Mouse (Mus musculus) ES-E14 (cell line): ENCODE data around the gene Sept9. TPM values are rescaled to one million over a fixed set of nuclear protein-coding genes. Genes with fewer than 3 reads are reported as not detected.
A peak's percentile ranks its signal among the peaks of the same experiment; 100 is the strongest.

ENCODE experiments used
- DNase-seq: peaks from one replicate; pipeline ENCODE4 v3.0.0-alpha.2; 2013; ENCODE audit warnings: low read depth, low spot score
- H3K27ac ChIP-seq: 2 replicates; pipeline ENCODE4 v1.5.1; 2012; ENCODE audit warnings: low read depth, mild to moderate bottlenecking, low read length, moderate library complexity, mixed read lengths; ENCODE audit not compliant: poor library complexity, insufficient read depth, severe bottlenecking
- H3K36me3 ChIP-seq: 2 replicates; pipeline ENCODE4 v1.6.1; 2012; ENCODE audit warnings: mild to moderate bottlenecking, low read length, moderate library complexity, mixed read lengths; ENCODE audit not compliant: control insufficient read depth, poor library complexity, insufficient read depth, severe bottlenecking
- H3K4me1 ChIP-seq, 2 experiments: fragments of 150-350 bp in 1 of 2; sonication (generic) in 1 of 2; 2 replicates each; pipeline ENCODE4 v1.6.1; 2012; ENCODE audit warnings: low read length in 2 of 2, mild to moderate bottlenecking in 1 of 2, mixed read lengths in 1 of 2; ENCODE audit not compliant: control insufficient read depth in 2 of 2, insufficient read depth in 2 of 2, poor library complexity in 1 of 2
- H3K4me3 ChIP-seq, 2 experiments: fragments of 150-350 bp in 1 of 2; sonication (generic) in 1 of 2; 2 replicates each; pipeline ENCODE4 v1.5.1; 2012; ENCODE audit warnings: low read length in 2 of 2, low read depth in 1 of 2, mild to moderate bottlenecking in 1 of 2, mixed read lengths in 1 of 2; ENCODE audit not compliant: insufficient read depth in 1 of 2, poor library complexity in 1 of 2, severe bottlenecking in 1 of 2
- H3K9ac ChIP-seq: 2 replicates; pipeline ENCODE4 v1.6.1; 2012; ENCODE audit warnings: low read depth, mild to moderate bottlenecking, low read length, mixed read lengths; ENCODE audit not compliant: poor library complexity, insufficient read depth, severe bottlenecking
- H3K9me3 ChIP-seq: fragments of 150-350 bp; sonication (generic); 2 replicates; pipeline ENCODE4 v1.6.1; 2012; ENCODE audit warnings: low read depth, mild to moderate bottlenecking, low read length; ENCODE audit not compliant: control insufficient read depth, insufficient read depth
- CHD2 ChIP-seq: IDR thresholded peaks from 2 replicates; pipeline ENCODE4 v1.6.1; 2014; ENCODE audit warnings: mild to moderate bottlenecking, low read depth, low read length, inconsistent platforms
- HCFC1 ChIP-seq: IDR thresholded peaks from 2 replicates; pipeline ENCODE4 v1.6.1; 2012; ENCODE audit warnings: low read length, inconsistent platforms, borderline replicate concordance; ENCODE audit not compliant: insufficient read depth
- MAFK ChIP-seq: IDR thresholded peaks from 2 replicates; pipeline ENCODE4 v1.6.1; 2014; ENCODE audit warnings: mild to moderate bottlenecking, low read depth, low read length, inconsistent platforms; ENCODE audit not compliant: insufficient read depth
- ZC3H11A ChIP-seq: IDR thresholded peaks from 2 replicates; pipeline ENCODE4 v1.6.1; 2012; ENCODE audit warnings: low read depth, mild to moderate bottlenecking, inconsistent platforms, low read length, borderline replicate concordance
- ZNF384 ChIP-seq: IDR thresholded peaks from 2 replicates; pipeline ENCODE4 v1.6.1; 2012; ENCODE audit warnings: low read depth, low read length, inconsistent platforms
- in situ Hi-C, 2 experiments: fragments of 600-800 bp; cut with MboI; formaldehyde crosslinking; loops; one replicate each; pipeline ENCODE4 v1.15.1; 2025; ENCODE audit warnings: low sequenced_read_pairs in 2 of 2, inconsistent platforms in 1 of 2; ENCODE audit not compliant: unreplicated experiment in 2 of 2
- total RNA-seq: library from RNA; depleted of rRNA; stranded (reverse); fragments of 300-350 nt; gene quantifications from 2 replicates; pipeline ENCODE4 v1.2.3, GENCODE M21; 2012

The Sept9 gene
- total RNA-seq, 1 experiment = 65.7 TPM

DNA sequence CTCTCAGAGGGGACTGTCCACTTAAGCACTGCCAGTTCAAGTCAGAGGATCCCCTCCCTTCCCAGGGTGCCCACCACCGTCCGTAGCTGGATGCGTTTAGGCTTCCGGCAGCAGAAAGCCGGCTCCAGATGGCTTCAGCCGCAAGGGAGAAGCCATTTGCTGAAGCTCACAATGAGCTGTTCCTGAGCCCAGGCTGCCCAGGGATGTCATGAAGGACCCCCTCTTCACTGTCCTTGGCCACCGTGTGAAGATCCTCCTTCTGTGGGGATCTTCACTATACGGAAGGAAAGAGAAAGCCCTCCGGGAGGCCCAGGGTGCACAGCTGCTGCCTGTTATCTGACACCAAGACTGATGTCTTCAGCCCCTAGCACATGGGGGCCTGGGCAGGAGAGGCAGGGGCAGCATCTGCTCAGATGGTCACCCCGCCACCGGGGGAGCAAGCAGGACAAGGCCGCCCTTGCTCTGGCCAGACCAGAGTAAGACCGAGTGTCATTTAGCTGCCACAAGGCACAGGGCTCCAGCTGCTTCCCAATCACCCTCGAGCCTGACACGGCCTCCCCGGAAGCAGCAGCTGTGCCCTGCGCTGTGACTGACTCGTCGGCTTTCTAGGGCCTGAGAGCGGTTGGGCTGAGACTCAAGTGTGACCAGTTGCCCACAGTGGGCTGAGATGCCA lies 118.1 kb downstream of the Sept9 start:
- in situ Hi-C loops = no loop called here
- no peak for DNase-seq
- Histone ChIP-seq H3K9ac (peak overlapping the region; percentile 37; the same call in 1 of the 2 replicates), H3K27ac (no peak overlapping the region; the same call in 1 of the 2 replicates), H3K4me3 (no peak overlapping the region), H3K4me1 (peaks cover 26 to 56% of the 10 kb centered on the region in 2 experiments), H3K36me3 (no peaks in the 10 kb centered on the region), H3K9me3 (no peaks in the 10 kb centered on the region)
- TF ChIP-seq CHD2 (no peak), MAFK (no peak), HCFC1 (no peak), ZC3H11A (no peak), ZNF384 (no peak)

GRCm38 (mm10) chr11:117318202-117318601 lies 118.7 kb downstream of the Sept9 start:
- TF ChIP-seq ZNF384 (no peak), CHD2 (no peak), ZC3H11A (no peak), MAFK (no peak), HCFC1 (no peak)
- H3K36me3 ChIP-seq = no peaks in the 10 kb centered on the region
- no peak overlapping the region; the same call in none of the 2 replicates for H3K27ac ChIP-seq
- DNase-seq = no peak
- H3K4me1 ChIP-seq = peaks cover 25 to 53% of the 10 kb centered on the region in 2 experiments
- H3K9me3 ChIP-seq = no peaks in the 10 kb centered on the region
- no peak overlapping the region for H3K4me3 ChIP-seq
- H3K9ac ChIP-seq = peak overlapping the region; percentile 37; the same call in 1 of the 2 replicates
- in situ Hi-C loops = no loop called here

DNA sequence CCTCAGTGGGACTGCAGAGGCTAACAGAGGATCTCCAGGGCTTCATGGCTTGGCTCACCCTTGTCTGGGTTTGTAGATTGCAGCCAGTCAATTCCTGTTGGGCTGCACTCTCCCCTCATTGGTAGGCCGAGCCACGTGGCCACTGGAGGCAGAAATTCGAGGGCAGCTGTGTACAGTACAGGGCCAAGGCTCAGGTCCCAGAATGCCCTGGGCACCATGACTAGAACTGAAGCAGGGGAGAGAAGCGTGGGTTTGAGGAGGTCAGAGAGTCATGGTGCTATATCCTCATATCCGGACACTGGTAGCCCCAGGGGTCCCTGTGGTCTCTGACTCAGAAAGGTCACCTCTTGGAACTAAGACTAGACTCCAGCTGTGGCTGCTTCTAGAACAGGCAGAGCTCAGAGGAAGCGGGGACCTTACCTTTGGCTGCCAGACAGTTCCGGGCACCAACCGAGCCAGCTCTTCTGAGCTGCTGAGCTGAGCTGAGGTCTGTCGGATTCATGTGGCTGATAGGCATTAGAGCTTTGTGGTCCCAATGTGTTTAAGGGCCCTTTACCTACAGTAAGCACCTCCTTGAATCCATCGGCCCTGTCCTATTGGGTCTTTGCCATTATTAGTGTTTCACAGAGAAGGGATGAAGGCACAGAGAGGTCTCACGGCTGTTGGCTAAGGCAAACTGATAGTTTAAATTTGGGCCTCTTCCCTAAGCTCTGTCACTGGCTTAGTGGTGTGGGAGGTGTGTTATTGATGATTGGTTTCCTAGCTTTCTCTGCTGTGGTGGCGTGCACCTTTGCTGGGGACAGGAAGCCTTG lies 119.5 kb downstream of the Sept9 start:
- no peaks in the 10 kb centered on the region for H3K36me3 ChIP-seq
- peak overlapping the region in 1 of 2 experiments; percentile 30; a peak in 1 of 4 replicates for H3K4me3 ChIP-seq
- H3K9ac ChIP-seq = peak overlapping the region; percentile 18; the same call in 1 of the 2 replicates
- in situ Hi-C loops = no loop called here
- no peak for DNase-seq
- no peak for TF ChIP-seq MAFK
- no peak for TF ChIP-seq ZC3H11A
- TF ChIP-seq ZNF384 = no peak
- no peak for TF ChIP-seq HCFC1
- TF ChIP-seq CHD2 = no peak
- H3K4me1 ChIP-seq = peaks cover 24 to 57% of the 10 kb centered on the region in 2 experiments
- H3K9me3 ChIP-seq = no peaks in the 10 kb centered on the region
- peak overlapping the region; percentile 89 for H3K27ac ChIP-seq

- no peak for DNase-seq
- H3K9ac ChIP-seq = peak overlapping the region; percentile 9; the same call in 1 of the 2 replicates
- peaks cover 24 to 61% of the 10 kb centered on the region in 2 experiments for H3K4me1 ChIP-seq
- H3K27ac ChIP-seq = peak overlapping the region; percentile 89
- no peaks in the 10 kb centered on the region for H3K9me3 ChIP-seq
- H3K36me3 ChIP-seq = no peaks in the 10 kb centered on the region
- peak overlapping the region; percentile 22 to 30; a peak in 3 of 4 replicates for H3K4me3 ChIP-seq
- TF ChIP-seq CHD2 (no peak), HCFC1 (no peak), ZNF384 (no peak), MAFK (no peak), ZC3H11A (no peak)
- in situ Hi-C loops = no loop called here
These were observed 120.3 kb downstream of the Sept9 start for GRCm38 (mm10) chr11:117319543-117320335.
